24 mouse cellular contexts compared by ENCODE assay signal in genomic region chr19:23910345-23910744, GRCm38 (mm10).
DNase-seq lines count a peak whose midpoint lies in the region; ATAC-seq and TF ChIP-seq lines count a peak whose summit lies in the region.
"Had no signal": no experiment of that assay in that cellular context is flagged by ENCODE, and none has a peak within 500 bp of the region (broad histone marks: within the 10 kb centered on the region; RNA-seq: fewer than 3 reads in every experiment).

No protein-coding gene starts in this region.

- 79% methylated on average over 4 of the region's 4 CpGs for WGBS in midbrain, embryonic 11.5 days
- WGBS in midbrain, embryonic 14.5 days: 76% methylated on average over 4 of the region's 4 CpGs
- 72% methylated on average over 4 of the region's 4 CpGs for WGBS in forebrain, embryonic 15.5 days

- no peak overlapping the region for H3ac ChIP-seq in C2C12 (ENCODE audit: control insufficient read depth, insufficient read length, low read depth)

- TF ChIP-seq CTCF in C2C12 (IDR thresholded peaks at IDR 0.05; ENCODE audit: control insufficient read depth, insufficient read depth, insufficient read length): no peak

- H3K4me1 ChIP-seq in midbrain, embryonic 11.5 days (ENCODE audit: control insufficient read depth, insufficient read depth, low read length): no peaks in the 10 kb centered on the region
- 0 out of 2 replicates have a peak, but pooled peaks cover 3% of the 10 kb centered on the region for H3K4me1 ChIP-seq in midbrain, embryonic 14.5 days (ENCODE audit: control insufficient read depth, insufficient read depth, low read length)
- peaks cover 7% of the 10 kb centered on the region for H3K4me1 ChIP-seq in forebrain, embryonic 15.5 days
- H3K4me1 ChIP-seq: embryonic facial prominence, embryonic 13.5 days; embryonic facial prominence, embryonic 15.5 days had no signal

- H3K27ac ChIP-seq in midbrain, embryonic 11.5 days (ENCODE audit: low read depth, low read length): no peak overlapping the region
- no peak overlapping the region for H3K27ac ChIP-seq in midbrain, embryonic 14.5 days (replicated peaks; ENCODE audit: low read depth, low read length)
- no peak overlapping the region for H3K27ac ChIP-seq in forebrain, embryonic 15.5 days (replicated peaks)
- H3K27ac ChIP-seq: embryonic facial prominence, embryonic 13.5 days; embryonic facial prominence, embryonic 15.5 days; forebrain, embryonic 10.5 days; forebrain, embryonic 12.5 days had no signal

- H3K79me3 ChIP-seq in C2C12 (ENCODE audit: low read depth): no peaks in the 10 kb centered on the region

- no peaks in the 10 kb centered on the region for H3K36me3 ChIP-seq in midbrain, embryonic 11.5 days (ENCODE audit: control insufficient read depth, insufficient read depth, low read length)
- H3K36me3 ChIP-seq in midbrain, embryonic 14.5 days (ENCODE audit: control insufficient read depth, insufficient read depth, low read length): peaks cover 11% of the 10 kb centered on the region; the same call in 1 of the 2 replicates
- H3K36me3 ChIP-seq in C2C12 (ENCODE audit: control insufficient read depth, insufficient read depth): no peaks in the 10 kb centered on the region
- no peaks in the 10 kb centered on the region for H3K36me3 ChIP-seq in forebrain, embryonic 15.5 days
- H3K36me3 ChIP-seq: embryonic facial prominence, embryonic 13.5 days; embryonic facial prominence, embryonic 15.5 days; forebrain, embryonic 10.5 days; forebrain, embryonic 12.5 days had no signal

- no peak overlapping the region for H3K4me2 ChIP-seq in midbrain, embryonic 11.5 days
- H3K4me2 ChIP-seq in midbrain, embryonic 14.5 days (ENCODE audit: low read length): no peak overlapping the region
- no peak overlapping the region for H3K4me2 ChIP-seq in forebrain, embryonic 15.5 days (replicated peaks)
- H3K4me2 ChIP-seq: embryonic facial prominence, embryonic 13.5 days; embryonic facial prominence, embryonic 15.5 days; forebrain, embryonic 12.5 days had no signal

- DNase-seq in frontal cortex, postnatal 10 days (ENCODE audit: low spot score in 2 of 2): no peak
- peak; percentile 6 for DNase-seq in midbrain, embryonic 11.5 days (ENCODE audit: low spot score, missing footprints)
- DNase-seq in midbrain, embryonic 14.5 days: no peak
- DNase-seq: adrenal gland, adult 2 months; adrenal gland, postnatal 10 days; adrenal gland, postnatal 25 days; B cell, adult 2 months; cerebellum, adult 11 months; cerebellum, adult 18-20 months; cerebellum, adult 8-10 months; cerebellum, adult 9-11 months; cerebellum, postnatal 14 days; cerebellum, postnatal 36 days; embryo, embryonic 11 days; forebrain, postnatal 0 days had no signal

- H3K27me3 ChIP-seq in midbrain, embryonic 11.5 days (ENCODE audit: control insufficient read depth, insufficient read depth, low read length): no peaks in the 10 kb centered on the region
- no peaks in the 10 kb centered on the region for H3K27me3 ChIP-seq in midbrain, embryonic 14.5 days (ENCODE audit: control insufficient read depth, insufficient read depth, low read length)
- H3K27me3 ChIP-seq in C2C12 (ENCODE audit: control insufficient read depth, insufficient read depth, insufficient read length): no peaks in the 10 kb centered on the region
- no peaks in the 10 kb centered on the region for H3K27me3 ChIP-seq in forebrain, embryonic 15.5 days
- H3K27me3 ChIP-seq: embryonic facial prominence, embryonic 13.5 days; embryonic facial prominence, embryonic 15.5 days had no signal

- no peak overlapping the region for H3K9ac ChIP-seq in midbrain, embryonic 11.5 days (ENCODE audit: low read length)
- H3K9ac ChIP-seq in midbrain, embryonic 14.5 days (replicated peaks; ENCODE audit: low read length): no peak overlapping the region
- no peak overlapping the region for H3K9ac ChIP-seq in forebrain, embryonic 15.5 days (replicated peaks)
- H3K9ac ChIP-seq: embryonic facial prominence, embryonic 13.5 days; embryonic facial prominence, embryonic 15.5 days; forebrain, embryonic 12.5 days; forebrain, postnatal 0 days had no signal

- H3K79me2 ChIP-seq in C2C12 (ENCODE audit: control insufficient read depth, insufficient read depth): no peaks in the 10 kb centered on the region

- peak; percentile 18; the same call in 1 of the 2 replicates for ATAC-seq in frontal cortex, adult (ENCODE audit: low TSS enrichment)
- no peak for ATAC-seq in midbrain, embryonic 11.5 days (ENCODE audit: low FRiP score)
- no peak for ATAC-seq in midbrain, embryonic 14.5 days (ENCODE audit: low FRiP score, low TSS enrichment)
- ATAC-seq in forebrain, embryonic 15.5 days (replicated peaks): no peak
- ATAC-seq: forebrain, embryonic 14.5 days; forebrain, postnatal 0 days had no signal

- no peak overlapping the region for H3K4me3 ChIP-seq in midbrain, embryonic 11.5 days (ENCODE audit: low read depth, low read length)
- no peak overlapping the region for H3K4me3 ChIP-seq in midbrain, embryonic 14.5 days (replicated peaks; ENCODE audit: low read depth, low read length)
- no peak overlapping the region for H3K4me3 ChIP-seq in C2C12 (ENCODE audit: insufficient read depth, poor library complexity, severe bottlenecking)
- H3K4me3 ChIP-seq in forebrain, embryonic 15.5 days: no peak overlapping the region
- H3K4me3 ChIP-seq: embryonic facial prominence, embryonic 13.5 days; embryonic facial prominence, embryonic 15.5 days; erythroblast, embryonic 14.5 days; forebrain, embryonic 10.5 days; forebrain, embryonic 12.5 days had no signal

- no peaks in the 10 kb centered on the region for H3K9me3 ChIP-seq in midbrain, embryonic 11.5 days (ENCODE audit: control insufficient read depth, low read length)
- no peaks in the 10 kb centered on the region for H3K9me3 ChIP-seq in midbrain, embryonic 14.5 days (ENCODE audit: control insufficient read depth, low read length)
- no peaks in the 10 kb centered on the region for H3K9me3 ChIP-seq in forebrain, embryonic 15.5 days
- H3K9me3 ChIP-seq: embryonic facial prominence, embryonic 13.5 days; embryonic facial prominence, embryonic 15.5 days; forebrain, embryonic 10.5 days; forebrain, embryonic 12.5 days had no signal

TF ChIP-seq in C2C12, 6 proteins besides CTCF, POLR2A, EP300 and RAD21:
- TF ChIP-seq MYOD1 (IDR thresholded peaks at IDR 0.05; ENCODE audit: control insufficient read depth, insufficient read length, low read depth) (peak; percentile 13), FOSL1 (IDR thresholded peaks at IDR 0.05; ENCODE audit: insufficient read depth, low read length, poor library complexity, severe bottlenecking) (peak; percentile 76), MYOG (IDR thresholded peaks at IDR 0.05; ENCODE audit: control insufficient read depth, extremely low read depth, insufficient read length) (no peak)
